Mouse (Mus musculus): ENCODE results near the gene Enox2.

- no peak for TF ChIP-seq POLR2A (IDR thresholded peaks at IDR 0.05; ENCODE audit: extremely low read depth, insufficient read depth, low read length)
- no peak for TF ChIP-seq CTCF (IDR thresholded peaks at IDR 0.05; ENCODE audit: extremely low read depth, insufficient read depth, low read length)
These were observed 62.1 kb downstream of the Enox2 start for GRCm38 (mm10) chrX:49225792-49226426.
